Mouse (Mus musculus) left cerebral cortex, adult 2 months (tissue): ENCODE data around the gene Mrps34. TPM values are rescaled to one million over a fixed set of nuclear protein-coding genes. Genes with fewer than 3 reads are reported as not detected.

ENCODE experiments used
- DNase-seq, 2 experiments: peaks; one replicate each; pipeline ENCODE4 v3.0.0; 2021 to 2022; ENCODE audit warnings: low spot score in 2 of 2, mixed read lengths in 1 of 2; ENCODE audit errors: extremely low spot score in 1 of 2
- H3K27ac ChIP-seq: fragments of 200-600 bp; 2 replicates; pipeline ENCODE4 v1.8.1; 2022
- H3K4me3 ChIP-seq: fragments of 200-600 bp; 2 replicates; pipeline ENCODE4 v1.8.1; 2022
- CTCF ChIP-seq: fragments of 200-600 bp; IDR thresholded peaks from 2 replicates; pipeline ENCODE4 v1.8.1; 2022; ENCODE audit warnings: antibody characterized with exemption, mild to moderate bottlenecking, moderate library complexity
- intact Hi-C: fragments of 180-260 bp; cut with DNase I; formaldehyde crosslinking; loops from one replicate; pipeline ENCODE4 v1.15.1; 2025
- total RNA-seq, 2 experiments: library from RNA; stranded (reverse); gene quantifications; 2 replicates each; pipeline ENCODE4 v1.2.3; 2021

Gene Mrps34
- total RNA-seq, 2 experiments from 2014 or later, result 67.6 to 72.1 TPM

GRCm38 (mm10) chr17:24860076-24860475 lies 34.8 kb upstream of the Mrps34 start:
- intact Hi-C loops, result no loop called here
- Histone ChIP-seq H3K4me3 (no peak overlapping the region), H3K27ac (no peak overlapping the region)
- no peak for TF ChIP-seq CTCF
- no peak for DNase-seq

- TF ChIP-seq CTCF, result no peak
- H3K4me3 ChIP-seq, result no peak overlapping the region
Measured at GRCm38 (mm10) chr17:24861785-24862184, 33.1 kb upstream of the Mrps34 start.

GRCm38 (mm10) chr17:24865776-24866175 lies 29.1 kb upstream of the Mrps34 start, which contains the start of gene Igfals:
Gene Igfals, plus strand, starts transcription at chr17:24865997.
- no peak for TF ChIP-seq CTCF
- H3K27ac ChIP-seq, result no peak within 1 kb of the TSS
- intact Hi-C loops, result no loop called here
- H3K4me3 ChIP-seq, result no peak within 1 kb of the TSS
- no peak for DNase-seq

More at GRCm38 (mm10) chr17:24861785-24862184, 33.1 kb upstream of the Mrps34 start:
- intact Hi-C loops, result no loop called here
- H3K27ac ChIP-seq, result no peak overlapping the region
- DNase-seq, result no peak

DNA sequence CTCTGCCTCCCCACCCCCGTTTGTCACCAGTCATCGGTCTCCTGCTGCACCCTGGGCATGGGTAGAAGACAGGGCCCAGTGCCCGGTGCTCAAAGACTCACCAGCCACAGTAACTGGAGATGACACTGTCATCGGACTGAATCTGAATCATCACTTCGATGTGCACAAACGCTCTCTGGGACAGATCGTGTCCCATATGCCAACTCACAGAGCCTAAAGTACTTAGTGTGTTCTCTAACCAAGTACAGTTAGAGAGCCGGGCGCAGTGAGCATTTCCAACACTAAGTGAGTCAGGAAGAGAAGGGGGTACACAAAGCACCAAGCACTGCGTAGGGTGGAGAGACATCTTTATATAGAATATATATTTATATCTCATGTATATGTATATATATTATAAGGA lies 27.0 kb upstream of the Mrps34 start:
- H3K4me3 ChIP-seq, result no peak overlapping the region
- TF ChIP-seq CTCF, result no peak
- DNase-seq, result no peak
- no peak overlapping the region; the same call in none of the 2 replicates for H3K27ac ChIP-seq
- intact Hi-C loops, result no loop called here

- H3K4me3 ChIP-seq, result no peak overlapping the region
- H3K27ac ChIP-seq, result no peak overlapping the region
- DNase-seq, result no peak
- TF ChIP-seq CTCF, result no peak
- intact Hi-C loops, result no loop called here
Measured at GRCm38 (mm10) chr17:24873695-24874404, 21.1 kb upstream of the Mrps34 start.

- DNase-seq, result no peak
- intact Hi-C loops, result no loop called here
- no peak overlapping the region for H3K4me3 ChIP-seq
- H3K27ac ChIP-seq, result no peak overlapping the region
- no peak for TF ChIP-seq CTCF
Measured at GRCm38 (mm10) chr17:24874405-24874745, 20.5 kb upstream of the Mrps34 start.

GRCm38 (mm10) chr17:24874989-24875388 lies 19.9 kb upstream of the Mrps34 start:
- DNase-seq, result no peak
- Histone ChIP-seq H3K27ac (no peak overlapping the region), H3K4me3 (no peak overlapping the region)
- TF ChIP-seq CTCF, result no peak
- intact Hi-C loops, result no loop called here

DNA sequence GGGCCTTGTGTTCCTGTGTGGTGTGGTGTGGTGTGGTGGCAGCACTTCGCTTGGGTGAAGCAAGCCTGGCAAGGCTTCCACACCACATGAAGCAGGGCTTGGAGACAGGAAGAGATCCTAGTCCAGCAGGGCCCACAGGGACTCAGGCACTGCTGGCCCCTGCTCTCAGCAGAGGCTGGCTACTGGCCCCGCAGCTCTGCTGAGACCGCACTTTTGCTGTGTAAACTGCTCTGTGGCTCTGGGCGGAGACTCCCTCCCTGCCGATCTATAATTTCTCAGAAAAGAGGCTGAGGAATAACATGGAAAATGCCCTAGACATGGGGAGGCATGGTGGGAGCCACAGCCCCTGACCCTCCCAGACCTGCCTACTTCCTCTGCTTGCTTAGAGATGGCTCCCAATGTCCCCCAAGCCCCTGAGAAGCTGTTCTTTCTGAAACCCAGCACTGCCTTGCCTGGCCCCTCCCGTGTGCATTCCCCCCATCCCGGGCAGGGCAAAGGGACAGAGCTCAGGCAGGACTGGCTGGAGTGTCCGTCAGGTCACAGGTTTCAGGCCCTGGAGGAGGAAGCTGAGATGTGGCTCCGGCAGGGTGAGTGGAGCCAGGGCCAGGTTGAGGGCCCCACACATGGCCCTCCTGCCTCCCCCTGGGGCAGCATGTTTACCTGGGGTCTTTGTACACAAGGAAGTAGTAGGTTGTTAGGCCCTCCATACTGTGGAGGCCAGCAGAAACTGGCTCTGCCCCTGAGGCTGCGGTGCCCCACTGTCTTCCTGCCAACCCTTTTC lies 17.4 kb upstream of the Mrps34 start:
- Histone ChIP-seq H3K27ac (no peak overlapping the region), H3K4me3 (no peak overlapping the region)
- no peak for DNase-seq
- intact Hi-C loops, result no loop called here
- no peak for TF ChIP-seq CTCF

- no peak overlapping the region for H3K4me3 ChIP-seq
- no peak for TF ChIP-seq CTCF
- DNase-seq, result no peak
- H3K27ac ChIP-seq, result no peak overlapping the region
- intact Hi-C loops, result no loop called here
Measured at GRCm38 (mm10) chr17:24878117-24878397, 16.9 kb upstream of the Mrps34 start.

DNA sequence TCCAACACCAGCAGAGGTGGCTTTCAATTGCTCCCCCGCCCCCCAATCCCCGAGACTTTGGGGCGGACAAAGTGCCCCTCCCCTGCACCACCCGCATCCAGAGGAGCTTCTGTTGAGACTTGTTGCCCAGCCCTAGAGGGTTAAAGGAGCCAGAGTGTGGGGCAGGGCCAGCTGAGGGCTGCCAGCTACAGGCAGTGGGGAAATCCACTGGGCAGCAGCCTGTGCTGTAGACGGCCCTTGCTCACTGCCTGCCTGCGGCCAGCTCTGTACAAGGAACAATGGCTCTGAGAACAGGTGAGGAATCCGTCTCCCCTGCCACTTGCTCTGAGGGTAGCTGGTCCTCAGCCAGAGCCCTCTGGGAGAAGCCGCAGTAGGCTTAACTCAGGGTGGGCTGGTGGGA lies 16.4 kb upstream of the Mrps34 start:
- Histone ChIP-seq H3K4me3 (no peak overlapping the region), H3K27ac (no peak overlapping the region)
- no peak for DNase-seq
- no peak for TF ChIP-seq CTCF
- intact Hi-C loops, result no loop called here

- Histone ChIP-seq H3K27ac (no peak overlapping the region), H3K4me3 (no peak overlapping the region)
- peak; percentile 57 for TF ChIP-seq CTCF
- intact Hi-C loops, result loop anchor here (5.0 kb wide), 1 partner anchor 135 kb away; no protein-coding TSS in a partner anchor
- no peak for DNase-seq
Measured at GRCm38 (mm10) chr17:24881738-24882440, 13.0 kb upstream of the Mrps34 start.

GRCm38 (mm10) chr17:24884391-24884790 lies 10.5 kb upstream of the Mrps34 start:
- intact Hi-C loops, result loop anchor here (5.0 kb wide), 1 partner anchor 137 kb away; no protein-coding TSS in a partner anchor
- DNase-seq, result no peak
- no peak overlapping the region for H3K4me3 ChIP-seq
- H3K27ac ChIP-seq, result no peak overlapping the region
- no peak for TF ChIP-seq CTCF
